1 mouse cellular context compared by ENCODE assay signal in the genomic region with DNA sequence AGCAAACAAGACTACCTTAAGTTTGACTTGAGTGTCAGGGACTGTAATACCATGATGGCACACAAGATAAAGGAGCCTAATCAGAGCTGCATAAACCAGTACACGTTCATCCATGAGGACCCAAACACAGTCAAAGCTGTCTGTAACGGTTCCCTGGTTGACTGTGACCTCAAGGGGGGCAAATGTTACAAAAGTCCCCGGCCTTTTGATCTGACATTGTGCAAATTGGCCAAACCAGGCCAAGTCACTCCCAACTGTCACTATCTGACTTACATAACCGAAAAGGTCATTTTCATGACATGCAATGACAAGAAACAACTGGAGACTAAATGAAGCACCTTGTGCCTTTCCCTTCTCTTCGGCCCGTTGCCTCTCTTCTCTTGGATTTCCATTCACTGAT.
TF ChIP-seq lines count a peak whose summit lies in the region.

No protein-coding gene starts in this region.

TF ChIP-seq in myocyte, 11 proteins besides CTCF, POLR2A, EP300 and RAD21:
- TF ChIP-seq MYOG (IDR thresholded peaks at IDR 0.05; ENCODE audit: control insufficient read depth in 1 of 3, insufficient read depth in 1 of 3, insufficient read length in 2 of 3, low read depth in 2 of 3) (no peak), MYOD1 (IDR thresholded peaks at IDR 0.05; ENCODE audit: control insufficient read depth in 1 of 3, insufficient read length in 2 of 3, low read depth in 2 of 3) (no peak), SRF (IDR thresholded peaks at IDR 0.05; ENCODE audit: control insufficient read depth, insufficient read length, low read depth) (no peak), TCF3 (IDR thresholded peaks at IDR 0.05; ENCODE audit: insufficient read length, low read depth) (no peak), REST (IDR thresholded peaks at IDR 0.05; ENCODE audit: insufficient read depth, insufficient read length) (no peak), TCF12 (IDR thresholded peaks at IDR 0.05; ENCODE audit: insufficient read depth, poor library complexity, severe bottlenecking) (no peak), USF1 (IDR thresholded peaks at IDR 0.05; ENCODE audit: low read depth) (no peak), E2F4 (IDR thresholded peaks at IDR 0.05; ENCODE audit: insufficient read depth) (no peak), MAX (IDR thresholded peaks at IDR 0.05; ENCODE audit: low read depth) (no peak), POLR2AphosphoS2 (IDR thresholded peaks at IDR 0.05; ENCODE audit: insufficient read length, low read depth) (no peak)
